Comparison of ENCODE assay signal across 24 mouse cellular contexts in genomic region chr1:141968133-141968532, GRCm38 (mm10).
DNase-seq lines count a peak whose midpoint lies in the region; ATAC-seq lines count a peak whose summit lies in the region.
"Had no signal": no experiment of that assay in that cellular context is flagged by ENCODE, and none has a peak within 500 bp of the region (broad histone marks: within the 10 kb centered on the region; RNA-seq: fewer than 3 reads in every experiment).

No protein-coding gene starts in this region.

- H3K9ac ChIP-seq in forebrain, embryonic 15.5 days (replicated peaks), result no peak overlapping the region
- H3K9ac ChIP-seq in forebrain, embryonic 11.5 days (ENCODE audit: low read length), result no peak overlapping the region
- H3K9ac ChIP-seq: forebrain, embryonic 12.5 days; heart, embryonic 12.5 days; heart, embryonic 15.5 days; hindbrain, embryonic 13.5 days; intestine, embryonic 15.5 days had no signal

- no peaks in the 10 kb centered on the region for H3K4me1 ChIP-seq in forebrain, embryonic 15.5 days
- no peaks in the 10 kb centered on the region for H3K4me1 ChIP-seq in forebrain, embryonic 11.5 days (replicated peaks; ENCODE audit: control insufficient read depth, insufficient read depth, low read length)
- H3K4me1 ChIP-seq: forebrain, embryonic 12.5 days; heart, embryonic 12.5 days; heart, embryonic 15.5 days; hindbrain, embryonic 10.5 days; hindbrain, embryonic 13.5 days; intestine, embryonic 15.5 days had no signal

- no peak for ATAC-seq in forebrain, embryonic 15.5 days (replicated peaks)
- no peak for ATAC-seq in forebrain, embryonic 11.5 days (replicated peaks; ENCODE audit: low FRiP score)
- peak; percentile 89 for ATAC-seq in frontal cortex, adult (ENCODE audit: low TSS enrichment)
- ATAC-seq: hindbrain, embryonic 16.5 days; intestine, embryonic 15.5 days; Patski had no signal

- no peak overlapping the region for H3K4me2 ChIP-seq in forebrain, embryonic 15.5 days (replicated peaks)
- no peak overlapping the region for H3K4me2 ChIP-seq in forebrain, embryonic 11.5 days (ENCODE audit: low read depth, low read length, severe bottlenecking)
- H3K4me2 ChIP-seq: forebrain, embryonic 12.5 days; heart, embryonic 12.5 days; heart, embryonic 15.5 days; hindbrain, embryonic 13.5 days; intestine, embryonic 15.5 days had no signal

- no peak for DNase-seq in forebrain, embryonic 11.5 days (ENCODE audit: low spot score)
- no peak for DNase-seq in frontal cortex, postnatal 36 days (ENCODE audit: low spot score in 2 of 2)
- DNase-seq in brain, adult 2 months (ENCODE audit: low read depth, low spot score), result peak; percentile 65
- no peak for DNase-seq in MN1 (ENCODE audit: low spot score)
- DNase-seq: adrenal gland, postnatal 10 days; adrenal gland, postnatal 36 days; cerebellum, adult 11-12 months; cerebellum, adult 8-10 months; cerebellum, postnatal 14 days; gastrocnemius, postnatal 25 days; heart, adult 18-20 months; heart, postnatal 10 days; heart, postnatal 36 days; kidney, adult 11 months had no signal

- no peaks in the 10 kb centered on the region for H3K36me3 ChIP-seq in forebrain, embryonic 15.5 days
- H3K36me3 ChIP-seq in forebrain, embryonic 11.5 days (ENCODE audit: control insufficient read depth, insufficient read depth, low read length), result no peaks in the 10 kb centered on the region
- H3K36me3 ChIP-seq: forebrain, embryonic 12.5 days; heart, embryonic 12.5 days; heart, embryonic 15.5 days; hindbrain, embryonic 10.5 days; hindbrain, embryonic 13.5 days; intestine, embryonic 15.5 days had no signal

- no peaks in the 10 kb centered on the region for H3K27me3 ChIP-seq in forebrain, embryonic 15.5 days
- H3K27me3 ChIP-seq in forebrain, embryonic 11.5 days (ENCODE audit: control insufficient read depth, insufficient read depth, low read length), result no peaks in the 10 kb centered on the region
- H3K27me3 ChIP-seq: forebrain, embryonic 12.5 days; heart, embryonic 12.5 days; heart, embryonic 15.5 days; hindbrain, embryonic 13.5 days; intestine, embryonic 15.5 days; Patski had no signal

- WGBS in forebrain, embryonic 15.5 days, result 34% methylated on average over 5 of the region's 5 CpGs
- 61% methylated on average over 5 of the region's 5 CpGs for WGBS in forebrain, embryonic 11.5 days

- no peak overlapping the region for H3K4me3 ChIP-seq in forebrain, embryonic 15.5 days
- no peak overlapping the region for H3K4me3 ChIP-seq in forebrain, embryonic 11.5 days (ENCODE audit: low read depth, low read length)
- H3K4me3 ChIP-seq: forebrain, embryonic 12.5 days; heart, embryonic 12.5 days; heart, embryonic 15.5 days; hindbrain, embryonic 10.5 days; hindbrain, embryonic 13.5 days; intestine, embryonic 15.5 days had no signal

- H3K27ac ChIP-seq in forebrain, embryonic 15.5 days (replicated peaks), result 0 out of 2 replicates have a peak overlapping the region, but pooled peaks have one; percentile 37
- H3K27ac ChIP-seq in forebrain, embryonic 11.5 days (ENCODE audit: low read depth, low read length), result no peak overlapping the region
- H3K27ac ChIP-seq: forebrain, embryonic 12.5 days; heart, embryonic 15.5 days; hindbrain, embryonic 10.5 days; hindbrain, embryonic 13.5 days; intestine, embryonic 15.5 days had no signal

- H3K9me3 ChIP-seq in forebrain, embryonic 15.5 days, result no peaks in the 10 kb centered on the region
- no peaks in the 10 kb centered on the region for H3K9me3 ChIP-seq in forebrain, embryonic 11.5 days (ENCODE audit: control insufficient read depth, low read length)
- H3K9me3 ChIP-seq: forebrain, embryonic 12.5 days; heart, embryonic 12.5 days; heart, embryonic 15.5 days; hindbrain, embryonic 10.5 days; hindbrain, embryonic 13.5 days; intestine, embryonic 15.5 days had no signal
